Mouse (Mus musculus) megakaryocyte, embryonic 14.5 days (primary cell): ENCODE measurements at regions not wholly inside any gene's neighbourhood (a gene's known extent, or its start where the extent isn't known, plus 50 kb on each side); places are given as distances from the start of the nearest gene placed in this dataset.

Experiments
- FLI1 ChIP-seq: IDR thresholded peaks from 2 replicates; pipeline ENCODE4 v1.6.1; 2012; ENCODE audit warnings: low read length, inconsistent platforms, mixed read lengths
- GATA1 ChIP-seq: IDR thresholded peaks from 3 replicates; pipeline ENCODE4 v1.6.1; 2012; ENCODE audit warnings: mixed read lengths, low read length, inconsistent platforms, borderline replicate concordance

GRCm38 (mm10) chr10:92548875-92549586, 173.2 kb downstream of the Nedd1 start:
- TF ChIP-seq GATA1 = no peak
- no peak for TF ChIP-seq FLI1
